Mouse (Mus musculus): ENCODE data around the gene Tyw1. TPM values are rescaled to one million over a fixed set of nuclear protein-coding genes. Genes with fewer than 3 reads are reported as not detected.
"Not testable (repeated sequence)": the region's sequence is repeated elsewhere in the genome, so short reads cannot be mapped to it uniquely, and the experiment has no call there.

Gene Tyw1
- polyA plus RNA-seq, 1 experiment: 14.6 TPM

GRCm38 (mm10) chr5:130226790-130227189 lies 28.6 kb upstream of the Tyw1 start:
- TF ChIP-seq POLR2A (IDR thresholded peaks at IDR 0.05; ENCODE audit: extremely low read depth, insufficient read depth, low read length): no peak
- TF ChIP-seq CTCF (IDR thresholded peaks at IDR 0.05; ENCODE audit: extremely low read depth, insufficient read depth, low read length): no peak
- Histone ChIP-seq H3K4me3 (ENCODE audit: insufficient read depth, low read length) (no peak overlapping the region), H3K27ac (ENCODE audit: insufficient read depth, low read length) (no peak overlapping the region), H3K4me1 (ENCODE audit: control insufficient read depth, insufficient read depth, low read length) (peaks cover 10% of the 10 kb centered on the region)

GRCm38 (mm10) chr5:130228120-130228519 lies 27.3 kb upstream of the Tyw1 start:
- TF ChIP-seq POLR2A (IDR thresholded peaks at IDR 0.05; ENCODE audit: extremely low read depth, insufficient read depth, low read length) (no peak), CTCF (IDR thresholded peaks at IDR 0.05; ENCODE audit: extremely low read depth, insufficient read depth, low read length) (no peak)

GRCm38 (mm10) chr5:130236302-130236701 lies 19.1 kb upstream of the Tyw1 start:
- TF ChIP-seq POLR2A (IDR thresholded peaks at IDR 0.05; ENCODE audit: extremely low read depth, insufficient read depth, low read length): no peak
- TF ChIP-seq CTCF (IDR thresholded peaks at IDR 0.05; ENCODE audit: extremely low read depth, insufficient read depth, low read length): no peak
- H3K4me3 ChIP-seq (ENCODE audit: insufficient read depth, low read length): no peak overlapping the region
- peaks cover 1% of the 10 kb centered on the region; the same call in 1 of the 2 replicates for H3K4me1 ChIP-seq (ENCODE audit: control insufficient read depth, insufficient read depth, low read length)
- no peak overlapping the region for H3K27ac ChIP-seq (ENCODE audit: insufficient read depth, low read length)

More at GRCm38 (mm10) chr5:130228120-130228519, 27.3 kb upstream of the Tyw1 start:
- peaks cover 10% of the 10 kb centered on the region for H3K4me1 ChIP-seq (ENCODE audit: control insufficient read depth, insufficient read depth, low read length)
- H3K4me3 ChIP-seq (ENCODE audit: insufficient read depth, low read length): no peak overlapping the region
- H3K27ac ChIP-seq (ENCODE audit: insufficient read depth, low read length): no peak overlapping the region

DNA sequence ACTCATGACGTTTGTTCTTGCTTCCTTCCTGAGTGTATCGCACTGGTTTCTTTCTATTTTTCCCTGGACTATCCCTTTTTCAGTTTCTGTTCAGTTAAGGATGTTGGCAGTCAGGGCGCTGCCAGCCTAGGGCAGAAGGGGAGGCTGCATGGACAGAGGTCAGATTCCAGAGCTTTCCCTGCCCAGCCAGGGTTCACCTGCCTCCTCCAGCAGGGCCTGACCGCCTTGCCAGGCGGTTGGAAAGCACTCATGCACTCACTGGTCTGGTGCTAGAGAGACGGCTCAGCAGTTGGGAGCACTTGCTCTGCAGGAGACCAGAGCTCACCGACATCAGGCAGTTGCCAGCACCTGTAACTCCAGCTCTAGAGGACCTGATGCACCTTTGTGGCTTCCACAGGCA lies 16.2 kb upstream of the Tyw1 start:
- TF ChIP-seq CTCF (IDR thresholded peaks at IDR 0.05; ENCODE audit: extremely low read depth, insufficient read depth, low read length) (no peak), POLR2A (IDR thresholded peaks at IDR 0.05; ENCODE audit: extremely low read depth, insufficient read depth, low read length) (no peak)
- Histone ChIP-seq H3K4me1 (ENCODE audit: control insufficient read depth, insufficient read depth, low read length) (no peaks in the 10 kb centered on the region), H3K27ac (ENCODE audit: insufficient read depth, low read length) (no peak overlapping the region), H3K4me3 (ENCODE audit: insufficient read depth, low read length) (no peak overlapping the region)

GRCm38 (mm10) chr5:130239856-130240255 lies 15.6 kb upstream of the Tyw1 start:
- no peak overlapping the region for H3K27ac ChIP-seq (ENCODE audit: insufficient read depth, low read length)
- no peaks in the 10 kb centered on the region for H3K4me1 ChIP-seq (ENCODE audit: control insufficient read depth, insufficient read depth, low read length)
- TF ChIP-seq POLR2A (IDR thresholded peaks at IDR 0.05; ENCODE audit: extremely low read depth, insufficient read depth, low read length) (no peak), CTCF (IDR thresholded peaks at IDR 0.05; ENCODE audit: extremely low read depth, insufficient read depth, low read length) (no peak)
- H3K4me3 ChIP-seq (ENCODE audit: insufficient read depth, low read length): no peak overlapping the region

DNA sequence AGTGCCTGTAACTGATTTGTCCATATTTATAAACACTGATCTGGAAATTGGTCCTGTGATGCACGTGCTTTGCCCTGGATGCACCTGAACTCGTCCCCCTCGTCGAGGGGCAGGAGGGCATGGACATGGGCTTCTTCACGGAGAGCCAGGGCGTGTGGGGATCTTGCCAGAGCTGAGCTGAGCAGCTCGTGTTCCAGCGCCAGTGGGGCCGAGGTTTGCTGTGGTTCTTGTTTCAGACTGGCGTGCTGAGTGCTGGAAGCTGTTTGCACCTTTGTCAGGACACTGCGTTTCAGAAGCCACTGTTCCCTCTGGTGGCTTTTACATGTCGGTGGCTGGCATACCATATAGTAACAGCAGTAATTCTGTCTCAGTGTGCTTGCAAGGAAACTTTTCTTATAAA lies 14.0 kb upstream of the Tyw1 start:
- no peak for TF ChIP-seq CTCF (IDR thresholded peaks at IDR 0.05; ENCODE audit: extremely low read depth, insufficient read depth, low read length)
- no peak for TF ChIP-seq POLR2A (IDR thresholded peaks at IDR 0.05; ENCODE audit: extremely low read depth, insufficient read depth, low read length)

GRCm38 (mm10) chr5:130247823-130248222 lies 7.6 kb upstream of the Tyw1 start:
- TF ChIP-seq POLR2A (IDR thresholded peaks at IDR 0.05; ENCODE audit: extremely low read depth, insufficient read depth, low read length) (no peak), CTCF (IDR thresholded peaks at IDR 0.05; ENCODE audit: extremely low read depth, insufficient read depth, low read length) (no peak)
- H3K4me3 ChIP-seq (ENCODE audit: insufficient read depth, low read length): no peak overlapping the region

More for the DNA sequence above, 14.0 kb upstream of the Tyw1 start:
- no peak overlapping the region for H3K4me3 ChIP-seq (ENCODE audit: insufficient read depth, low read length)
- H3K4me1 ChIP-seq (ENCODE audit: control insufficient read depth, insufficient read depth, low read length): no peaks in the 10 kb centered on the region
- no peak overlapping the region for H3K27ac ChIP-seq (ENCODE audit: insufficient read depth, low read length)

DNA sequence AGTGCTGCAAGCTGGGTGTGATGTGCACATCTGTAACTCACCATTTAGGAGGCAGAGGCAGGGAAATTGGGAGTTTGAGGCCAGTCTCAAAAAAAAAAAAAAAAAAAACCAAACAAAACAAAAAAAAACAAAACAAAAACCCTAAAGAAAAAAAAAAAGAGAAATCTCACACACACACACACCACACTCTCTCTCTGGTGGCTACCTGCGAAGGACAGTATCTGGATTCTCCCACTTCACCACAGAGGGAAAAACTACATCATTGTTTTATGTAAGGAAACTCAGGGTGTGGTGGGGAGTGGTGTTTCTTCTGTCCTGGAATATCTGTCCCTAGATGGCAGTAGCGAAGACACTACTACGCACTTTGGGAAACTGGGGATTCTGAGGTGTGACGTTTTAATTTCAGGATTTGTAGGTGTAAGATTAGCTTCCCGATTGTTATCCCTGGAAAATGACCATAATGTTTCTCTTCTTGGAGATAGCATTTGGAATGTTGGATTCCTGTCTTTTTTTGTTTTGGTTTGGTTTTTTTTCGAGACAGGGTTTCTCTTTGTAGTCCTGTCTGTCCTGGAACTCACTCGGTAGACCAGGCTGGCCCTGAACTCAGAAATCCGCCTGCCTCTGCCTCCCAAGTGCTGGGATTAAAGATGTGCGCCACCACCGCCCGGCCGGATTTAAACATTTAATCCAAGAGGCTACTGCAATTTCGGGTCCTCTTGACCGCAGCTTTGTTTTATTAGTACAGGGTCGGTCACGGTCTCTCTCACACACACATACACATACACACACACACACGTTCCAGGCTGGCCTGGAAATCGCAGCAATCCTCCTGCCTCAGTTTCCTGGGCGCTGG lies 1.0 kb upstream of the Tyw1 start:
- Histone ChIP-seq H3K27ac (ENCODE audit: insufficient read depth, low read length) (0 out of 2 replicates have a peak overlapping the region, but pooled peaks have one; percentile 20), H3K4me3 (ENCODE audit: insufficient read depth, low read length) (peak overlapping the region; percentile 78), H3K4me1 (ENCODE audit: control insufficient read depth, insufficient read depth, low read length) (peaks cover 1% of the 10 kb centered on the region; the same call in 1 of the 2 replicates)
- TF ChIP-seq CTCF (IDR thresholded peaks at IDR 0.05; ENCODE audit: extremely low read depth, insufficient read depth, low read length): peak; percentile 40; the same call in 1 of the 2 replicates
- TF ChIP-seq POLR2A (IDR thresholded peaks at IDR 0.05; ENCODE audit: extremely low read depth, insufficient read depth, low read length): no peak

More at GRCm38 (mm10) chr5:130247823-130248222, 7.6 kb upstream of the Tyw1 start:
- Histone ChIP-seq H3K4me1 (ENCODE audit: control insufficient read depth, insufficient read depth, low read length) (no peaks in the 10 kb centered on the region), H3K27ac (ENCODE audit: insufficient read depth, low read length) (no peak overlapping the region)

- H3K27ac ChIP-seq (ENCODE audit: insufficient read depth, low read length); H3K4me1 ChIP-seq (ENCODE audit: control insufficient read depth, insufficient read depth, low read length): not testable (repeated sequence)
- H3K4me3 ChIP-seq (ENCODE audit: insufficient read depth, low read length): peak overlapping the region; percentile 60; the same call in 1 of the 2 replicates
Measured at GRCm38 (mm10) chr5:130255799-130256525, 543 bp downstream of the Tyw1 start.

Measured in cortical plate, adult 2 months (tissue).